Mouse (Mus musculus) WW6 (cell line): ENCODE data around the gene Cyp4f37.

Experiments used
- DNase-seq: peaks from one replicate; pipeline ENCODE4 v3.0.0-alpha.2; 2013; ENCODE audit warnings: low read depth, low spot score

Cyp4f37 gene

DNA sequence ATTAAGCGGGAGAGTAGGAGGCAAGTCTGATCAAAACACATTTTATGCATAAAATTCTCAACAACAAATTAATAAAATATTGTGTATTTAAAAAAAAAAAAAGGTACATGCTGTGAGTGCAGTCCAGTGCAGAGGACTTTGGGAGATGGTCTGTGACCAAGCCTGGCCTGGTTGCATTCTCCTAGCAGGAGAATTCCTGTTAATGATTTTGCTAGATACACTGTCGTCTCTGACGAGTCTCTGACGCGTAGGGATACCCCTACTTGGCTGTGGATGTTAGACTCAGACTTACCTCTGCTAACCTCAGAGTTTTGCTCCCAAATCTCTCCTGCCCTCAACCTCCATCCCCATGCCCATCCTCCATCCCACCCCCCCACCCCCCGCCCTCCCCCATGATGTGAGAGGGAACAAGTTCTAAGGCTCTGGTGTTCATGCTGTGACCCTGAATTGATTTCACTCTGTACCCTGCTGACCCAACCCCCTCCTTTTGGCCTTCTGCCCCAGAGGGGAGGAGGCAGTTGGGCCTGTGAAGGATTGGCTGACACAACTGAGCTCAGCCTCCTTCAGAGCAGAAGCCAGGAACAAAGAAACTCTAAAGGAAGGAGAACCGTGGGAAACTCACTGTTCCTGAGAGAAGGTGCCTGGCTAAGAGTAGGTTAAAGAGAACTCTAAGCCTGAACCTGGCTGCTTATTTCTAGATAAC, 64.1 kb downstream of the Cyp4f37 start, which contains the start of gene Cyp4f15:
Gene Cyp4f15 (plus strand): TSS at position 580 of the 703 bp plus-strand sequence.
- no peak for DNase-seq
